Mouse (Mus musculus) kidney, postnatal 0 days (tissue): ENCODE measurements around the gene Gfod1. TPM values are rescaled to one million over a fixed set of nuclear protein-coding genes. Genes with fewer than 3 reads are reported as not detected.

Experiments
- ATAC-seq: fragments of 200-750 bp; cut with Nextera tagmentation; replicated peaks from 2 replicates; pipeline ENCODE4 v1.8.0; 2017; ENCODE audit warnings: low read depth, moderate number of reproducible peaks, moderate TSS enrichment, moderate library complexity; ENCODE audit not compliant: low FRiP score
- DNase-seq: peaks from one replicate; pipeline ENCODE4 v3.0.0-alpha.2; 2016; ENCODE audit warnings: low spot score
- H3K27ac ChIP-seq: fragments of 300-500 bp; sonication (generic); 2 replicates; pipeline ENCODE4 v1.5.1; 2014; ENCODE audit warnings: mild to moderate bottlenecking
- H3K27me3 ChIP-seq: fragments of 300-500 bp; sonication (generic); 2 replicates; pipeline ENCODE4 v1.6.1; 2014; ENCODE audit warnings: low read length, mixed read lengths; ENCODE audit not compliant: insufficient read depth
- H3K36me3 ChIP-seq: fragments of 300-500 bp; sonication (generic); 2 replicates; pipeline ENCODE4 v1.6.1; 2014; ENCODE audit warnings: low read length, mixed read lengths; ENCODE audit not compliant: insufficient read depth
- H3K4me1 ChIP-seq: fragments of 300-500 bp; sonication (generic); replicated peaks from 2 replicates; pipeline ENCODE4 v1.6.1; 2014; ENCODE audit warnings: antibody characterized with exemption, low read length, mixed read lengths; ENCODE audit not compliant: insufficient read depth
- H3K4me2 ChIP-seq: fragments of 300-500 bp; sonication (generic); 2 replicates; pipeline ENCODE4 v1.6.1; 2014; ENCODE audit warnings: mild to moderate bottlenecking, low read length, moderate library complexity, mixed read lengths
- H3K4me3 ChIP-seq: fragments of 300-500 bp; sonication (generic); replicated peaks from 2 replicates; pipeline ENCODE4 v1.5.1; 2014; ENCODE audit warnings: low read depth, low read length
- H3K9ac ChIP-seq: fragments of 300-500 bp; sonication (generic); 2 replicates; pipeline ENCODE4 v1.6.1; 2014; ENCODE audit warnings: low read depth, low read length
- H3K9me3 ChIP-seq: fragments of 300-500 bp; sonication (generic); replicated peaks from 2 replicates; pipeline ENCODE4 v1.6.1; 2016; ENCODE audit warnings: low read length, inconsistent platforms, mixed read lengths
- CTCF ChIP-seq: IDR thresholded peaks from 2 replicates; pipeline ENCODE4 v1.5.1; 2016; ENCODE audit warnings: antibody characterized with exemption, low read depth, mild to moderate bottlenecking, moderate library complexity
- WGBS: fragments of 180-500 bp; shearing (Covaris S2); extraction: QIAGEN DNeasy Blood & Tissue Kit; methylation state at CpG from one replicate; pipeline ENCODE4 v1.1.7; 2014; 5-methylcytosine and 5-hydroxymethylcytosine counted together
- polyA plus RNA-seq: library from polyadenylated mRNA; unstranded; fragments of >200 nt; fragmentation: Nextera tagmentation; extraction: Ambion mirVana; gene quantifications from 2 replicates; pipeline ENCODE4 v1.2.1, GENCODE M21; 2015

The Gfod1 gene
- polyA plus RNA-seq, 1 experiment from 2014 or later = 0.34 TPM

GRCm38 (mm10) chr13:43239790-43240216 is 64.2 kb downstream of the Gfod1 start:
- no peak overlapping the region for H3K4me3 ChIP-seq
- H3K27me3 ChIP-seq = no peaks in the 10 kb centered on the region
- WGBS = 40% methylated on average over 11 of the region's 11 CpGs
- no peaks in the 10 kb centered on the region for H3K9me3 ChIP-seq
- no peak overlapping the region for H3K27ac ChIP-seq
- H3K36me3 ChIP-seq = no peaks in the 10 kb centered on the region
- peak; percentile 90 for DNase-seq
- no peak for TF ChIP-seq CTCF
- 0 out of 2 replicates have a peak, but pooled peaks have one; percentile 13 for ATAC-seq
- H3K4me1 ChIP-seq = peaks cover 18% of the 10 kb centered on the region
- no peak overlapping the region for H3K9ac ChIP-seq
- 0 out of 2 replicates have a peak overlapping the region, but pooled peaks have one; percentile 6 for H3K4me2 ChIP-seq

DNA sequence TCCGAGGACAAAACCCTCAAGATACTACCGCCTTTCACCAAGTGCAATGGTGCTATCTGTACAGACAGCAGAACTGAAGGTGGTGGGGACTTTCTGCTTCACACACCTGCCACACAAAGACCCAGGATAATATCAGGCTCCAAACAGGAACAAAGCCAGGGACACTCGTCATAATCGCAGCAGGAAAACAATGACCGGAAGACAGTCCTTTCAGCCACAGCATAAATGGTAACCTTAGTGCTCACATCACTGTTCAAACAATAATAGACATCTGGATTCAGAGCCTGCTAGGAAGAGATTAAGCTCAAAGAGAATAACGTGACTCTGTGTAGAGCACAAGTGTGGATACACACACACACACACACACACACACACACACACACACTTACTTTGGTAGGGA is 67.3 kb downstream of the Gfod1 start:
- no peaks in the 10 kb centered on the region for H3K36me3 ChIP-seq
- no peak overlapping the region for H3K27ac ChIP-seq
- H3K9me3 ChIP-seq = no peaks in the 10 kb centered on the region
- no peak overlapping the region for H3K4me3 ChIP-seq
- peak; percentile 61 for DNase-seq
- WGBS = 67% methylated on average over 6 of the region's 6 CpGs
- H3K9ac ChIP-seq = no peak overlapping the region
- no peak overlapping the region for H3K4me2 ChIP-seq
- ATAC-seq = no peak
- no peak for TF ChIP-seq CTCF
- H3K27me3 ChIP-seq = no peaks in the 10 kb centered on the region
- H3K4me1 ChIP-seq = peaks cover 22% of the 10 kb centered on the region

- DNase-seq = no peak
- no peak overlapping the region for H3K4me2 ChIP-seq
- H3K27ac ChIP-seq = no peak overlapping the region
- ATAC-seq = no peak
- no peak overlapping the region for H3K4me3 ChIP-seq
- no peaks in the 10 kb centered on the region for H3K27me3 ChIP-seq
- H3K9me3 ChIP-seq = no peaks in the 10 kb centered on the region
- H3K36me3 ChIP-seq = no peaks in the 10 kb centered on the region
- TF ChIP-seq CTCF = no peak
- 75% methylated on average over 4 of the region's 4 CpGs for WGBS
- H3K9ac ChIP-seq = no peak overlapping the region
- H3K4me1 ChIP-seq = peaks cover 26% of the 10 kb centered on the region
Measured at GRCm38 (mm10) chr13:43235982-43236381, 68.0 kb downstream of the Gfod1 start.

DNA sequence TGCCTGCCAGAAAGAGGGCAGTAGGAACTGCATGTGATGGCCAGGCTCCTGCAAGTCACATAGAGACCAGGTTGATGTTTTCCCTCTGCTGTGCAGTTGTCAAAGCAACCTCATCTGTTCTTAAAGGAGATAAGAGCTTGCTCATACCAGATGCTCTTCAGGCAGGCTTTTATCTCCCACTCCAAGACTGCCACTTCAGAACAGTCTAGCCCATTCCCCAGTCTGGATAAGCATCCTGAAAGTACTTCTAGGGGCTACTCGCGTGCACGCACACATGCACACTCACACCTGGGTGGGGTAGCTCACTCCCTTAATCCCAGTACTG is 68.4 kb downstream of the Gfod1 start:
- no peak for ATAC-seq
- H3K9me3 ChIP-seq = no peaks in the 10 kb centered on the region
- no peaks in the 10 kb centered on the region for H3K27me3 ChIP-seq

GRCm38 (mm10) chr13:43234869-43235585 is 68.9 kb downstream of the Gfod1 start:
- 61% methylated on average over 9 of the region's 9 CpGs for WGBS
- Histone ChIP-seq H3K27ac (no peak overlapping the region), H3K4me1 (peaks cover 20% of the 10 kb centered on the region), H3K9ac (no peak overlapping the region), H3K36me3 (no peaks in the 10 kb centered on the region), H3K27me3 (no peaks in the 10 kb centered on the region), H3K4me2 (no peak overlapping the region), H3K9me3 (no peaks in the 10 kb centered on the region), H3K4me3 (no peak overlapping the region)
- ATAC-seq (no peak), DNase-seq (no peak)
- no peak for TF ChIP-seq CTCF

More for the DNA sequence above, 68.4 kb downstream of the Gfod1 start:
- Histone ChIP-seq H3K4me1 (peaks cover 21% of the 10 kb centered on the region), H3K4me2 (no peak overlapping the region), H3K9ac (no peak overlapping the region), H3K4me3 (no peak overlapping the region), H3K27ac (no peak overlapping the region), H3K36me3 (no peaks in the 10 kb centered on the region)
- no peak for TF ChIP-seq CTCF
- 83% methylated on average over 3 of the region's 3 CpGs for WGBS
- no peak for DNase-seq

- H3K9ac ChIP-seq = no peak overlapping the region
- H3K27ac ChIP-seq = 0 out of 2 replicates have a peak overlapping the region, but pooled peaks have one; percentile 22
- no peak overlapping the region for H3K4me2 ChIP-seq
- DNase-seq (no peak), ATAC-seq (no peak)
- no peak for TF ChIP-seq CTCF
- no peaks in the 10 kb centered on the region for H3K9me3 ChIP-seq
- H3K4me1 ChIP-seq = peaks cover 20% of the 10 kb centered on the region
- 69% methylated on average over 4 of the region's 4 CpGs for WGBS
- no peaks in the 10 kb centered on the region for H3K36me3 ChIP-seq
- H3K27me3 ChIP-seq = no peaks in the 10 kb centered on the region
- H3K4me3 ChIP-seq = no peak overlapping the region
Measured at GRCm38 (mm10) chr13:43233331-43233730, 70.6 kb downstream of the Gfod1 start.
